Mouse (Mus musculus) urinary bladder, postnatal 14 days (tissue): Measurements from ENCODE around the gene Tchp.

Experiments
- DNase-seq: peaks from one replicate; pipeline ENCODE4 v3.0.0; 2021; ENCODE audit warnings: low spot score

Tchp gene

DNA sequence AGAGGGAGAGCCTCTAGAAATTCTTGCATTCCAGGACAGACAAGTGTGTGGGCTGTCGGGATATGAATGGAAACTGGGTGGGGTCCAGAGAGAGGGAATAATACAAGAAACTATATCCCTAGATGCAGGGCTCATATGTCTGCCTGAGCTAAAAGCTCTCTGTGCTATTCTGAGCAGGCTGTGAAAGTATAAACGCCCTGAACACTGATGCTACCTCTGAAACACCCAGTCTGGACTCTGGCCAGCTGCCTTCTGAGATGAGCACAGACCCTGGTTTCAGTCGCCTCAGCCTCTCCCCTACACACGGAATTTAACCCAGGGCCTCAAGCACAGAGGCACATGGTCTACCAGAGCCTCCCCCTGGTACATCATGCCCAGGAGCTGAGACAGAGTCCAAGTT, 33.0 kb downstream of the Tchp start:
- no peak for DNase-seq

DNA sequence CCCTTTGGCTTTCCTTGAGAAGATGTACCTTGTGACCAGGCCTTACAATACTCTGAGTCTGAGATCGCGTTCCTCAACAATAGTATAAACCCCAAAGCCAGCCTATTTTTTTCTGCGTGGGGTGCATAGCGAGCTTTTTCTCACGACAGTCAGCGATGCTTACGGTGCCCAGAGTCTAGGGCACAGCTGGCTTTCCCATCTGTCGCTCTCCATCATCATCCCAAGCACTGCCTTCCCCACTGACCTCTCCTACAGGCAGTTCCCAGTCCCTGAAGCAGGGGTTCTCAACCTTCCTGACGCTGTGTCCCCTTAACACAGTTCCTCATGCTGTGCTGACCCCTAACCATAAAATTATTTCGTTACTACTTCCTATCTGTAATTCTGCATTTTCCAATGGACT, 35.0 kb downstream of the Tchp start:
- DNase-seq, result no peak

- no peak for DNase-seq
These were observed 35.6 kb downstream of the Tchp start for GRCm38 (mm10) chr5:114742998-114743696.

DNA sequence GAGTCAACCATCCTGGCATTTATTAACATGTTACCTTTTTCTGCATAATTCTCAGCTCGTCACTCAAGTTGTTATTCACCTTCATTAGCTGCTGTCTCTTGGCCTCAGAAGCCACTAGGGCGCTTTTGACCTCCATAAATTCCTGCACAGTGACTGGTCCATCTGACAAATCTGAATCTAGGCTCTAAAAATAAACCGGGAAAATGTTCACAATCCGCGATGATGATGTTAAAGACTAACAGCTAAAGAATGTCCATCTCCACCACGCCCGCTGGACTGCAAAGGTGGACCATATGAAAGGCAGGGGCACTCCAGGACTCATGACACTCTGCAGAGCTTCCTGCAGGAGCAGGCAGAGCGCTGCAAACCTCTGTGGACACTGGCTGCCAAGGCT, 36.1 kb downstream of the Tchp start:
- DNase-seq, result no peak

DNA sequence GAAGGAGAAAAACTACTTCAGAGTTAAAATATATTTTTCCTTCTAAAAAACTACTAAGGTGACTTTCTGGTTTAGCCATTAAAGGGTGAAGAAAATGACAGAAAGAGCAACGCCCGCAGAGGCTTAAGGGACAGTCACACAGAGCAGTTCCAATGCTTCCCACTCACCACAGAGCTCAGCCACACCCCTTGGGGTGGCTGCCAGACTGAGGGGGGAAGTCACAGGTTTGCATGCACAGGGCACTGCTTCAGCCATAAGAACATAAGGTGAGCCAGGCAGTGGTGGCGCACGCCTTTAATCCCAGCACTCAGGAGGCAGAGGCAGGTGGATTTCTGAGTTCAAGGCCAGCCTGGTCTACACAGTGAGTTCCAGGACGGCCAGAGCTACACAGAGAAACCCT, 38.0 kb downstream of the Tchp start:
- no peak for DNase-seq

DNA sequence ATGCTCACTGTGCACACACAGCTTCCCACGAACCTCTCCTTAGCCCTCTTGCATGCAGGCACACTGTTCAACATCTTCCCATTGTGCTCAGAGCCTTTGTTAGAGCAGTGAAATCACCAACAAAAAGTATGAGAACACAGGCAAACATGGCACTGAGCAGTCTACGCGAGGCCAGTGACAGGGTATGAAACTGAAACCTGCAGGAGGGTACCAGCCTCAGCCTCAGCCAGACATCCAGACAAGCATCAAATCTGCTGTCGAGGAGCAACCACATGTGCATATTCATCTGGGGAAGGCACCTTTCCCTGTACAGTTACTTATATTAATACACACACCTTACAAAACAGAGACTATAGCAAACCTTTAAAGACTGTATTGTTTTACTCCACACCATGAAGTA, 39.3 kb downstream of the Tchp start:
- no peak for DNase-seq

GRCm38 (mm10) chr5:114747521-114747920, 40.0 kb downstream of the Tchp start:
- DNase-seq, result no peak

GRCm38 (mm10) chr5:114750325-114750724, 42.8 kb downstream of the Tchp start:
- DNase-seq, result no peak

- no peak for DNase-seq
These were observed 44.8 kb downstream of the Tchp start for GRCm38 (mm10) chr5:114752397-114752796.

GRCm38 (mm10) chr5:114753384-114753783, 45.8 kb downstream of the Tchp start:
- DNase-seq, result no peak

GRCm38 (mm10) chr5:114759536-114760090, 52.1 kb downstream of the Tchp start:
- no peak for DNase-seq

DNA sequence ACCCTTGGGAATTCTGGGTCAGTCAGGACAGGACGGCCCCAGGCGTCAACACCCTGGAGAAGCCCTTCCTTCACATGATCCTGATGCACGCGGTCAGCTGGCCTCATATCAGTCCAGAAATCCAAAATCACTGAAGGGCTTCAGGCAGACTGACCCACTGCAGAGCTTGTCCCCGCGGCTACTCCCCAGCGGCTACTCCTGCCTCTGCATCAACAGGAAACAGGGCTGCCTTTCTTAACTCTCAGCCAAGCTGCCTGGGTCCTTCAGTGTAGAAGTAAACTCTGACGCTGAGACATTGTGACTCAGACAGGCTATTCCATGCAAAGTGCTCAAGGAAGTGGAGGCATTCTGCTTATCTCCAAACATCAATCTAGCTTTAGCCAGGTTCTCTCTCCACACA, 54.4 kb downstream of the Tchp start:
- no peak for DNase-seq

GRCm38 (mm10) chr5:114764812-114765735, 57.5 kb downstream of the Tchp start:
- DNase-seq, result no peak

DNA sequence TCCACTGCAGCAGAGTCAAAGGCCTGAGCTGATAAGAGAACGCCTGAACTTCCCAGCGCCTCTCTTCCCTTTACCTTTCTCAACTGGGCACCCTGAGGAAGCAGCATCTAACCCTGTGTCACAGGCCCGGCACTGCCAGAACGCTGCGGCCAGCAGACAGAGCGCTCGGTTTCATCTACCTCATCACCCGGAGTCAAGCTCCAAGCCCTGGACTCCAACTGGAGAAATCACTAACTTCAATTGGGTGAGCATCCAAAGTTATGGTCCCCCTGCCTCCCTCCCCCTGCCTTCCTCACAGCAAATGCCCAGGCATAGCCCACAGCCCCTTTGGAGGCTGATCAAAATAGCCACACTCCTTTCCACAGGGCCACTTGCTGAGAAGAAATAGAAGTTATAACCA, 59.1 kb downstream of the Tchp start:
- no peak for DNase-seq

DNA sequence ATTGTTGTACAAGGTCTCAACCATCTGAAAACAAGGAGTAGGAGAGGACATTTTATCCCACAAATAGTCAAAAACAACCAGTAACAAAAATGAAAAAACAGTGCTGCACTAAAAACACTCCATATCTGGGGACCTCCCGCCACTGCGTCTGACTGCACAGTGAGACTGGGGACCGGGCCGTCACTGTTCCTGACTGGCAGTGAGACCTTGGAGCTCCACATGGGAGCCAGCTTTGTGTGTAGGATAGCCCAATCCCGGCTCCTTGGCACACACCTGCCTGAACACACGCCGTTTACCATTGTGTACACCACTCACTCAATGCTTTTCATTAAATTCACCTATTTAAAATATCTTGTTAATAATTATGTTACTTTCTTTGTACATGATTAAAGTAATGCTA, 59.6 kb downstream of the Tchp start:
- no peak for DNase-seq

DNA sequence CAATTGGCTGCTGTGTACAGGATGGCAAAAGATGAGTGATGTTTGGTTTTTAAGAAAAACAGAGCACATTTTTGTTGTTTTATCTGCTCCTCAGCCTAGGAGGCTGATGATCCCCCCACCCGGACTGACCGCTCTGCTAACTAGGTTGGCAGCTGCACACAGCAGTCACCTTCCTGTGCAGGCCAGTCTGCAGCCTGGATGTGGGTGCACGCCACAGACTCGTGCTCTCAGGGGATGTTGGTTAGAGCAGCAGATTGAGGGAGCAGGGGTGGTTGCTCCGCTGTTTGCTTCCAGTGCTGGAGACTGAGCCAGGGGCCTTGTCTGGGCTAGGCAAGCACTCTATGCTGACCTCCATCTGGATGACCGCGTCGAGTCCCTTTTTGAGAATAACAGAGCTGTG, 62.2 kb downstream of the Tchp start:
- DNase-seq, result no peak

DNA sequence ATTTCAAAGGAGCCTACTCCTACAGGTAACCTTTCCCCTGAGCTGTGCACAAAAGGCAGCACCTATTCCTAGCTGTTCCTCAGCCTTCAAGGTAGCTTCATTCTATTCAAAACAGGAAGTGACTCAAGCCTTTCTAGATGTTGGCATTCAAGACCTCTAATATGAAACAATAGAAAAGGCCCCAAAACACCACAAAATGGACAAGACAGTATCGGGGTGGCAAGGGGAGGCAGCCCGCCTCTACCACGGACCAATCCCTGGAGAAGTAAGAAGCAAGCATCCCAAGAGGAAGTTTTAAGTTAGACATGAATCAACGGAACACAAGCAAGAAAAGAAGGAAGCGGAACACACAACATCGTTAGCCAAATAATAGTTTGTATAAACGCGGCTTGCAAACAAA, 64.2 kb downstream of the Tchp start:
- no peak for DNase-seq
